Mouse (Mus musculus) c-Kit-negative CD71-positive TER-119-positive erythroid progenitor cells, embryonic 14.5 days (primary cell): ENCODE measurements around the gene Krt13.
A peak's percentile ranks its signal among the peaks of the same experiment; 100 is the strongest.

Source experiments
- DNase-seq: peaks from one replicate; pipeline ENCODE4 v3.0.0-alpha.2; 2013; ENCODE audit warnings: low read depth, low spot score

Krt13 gene

DNA sequence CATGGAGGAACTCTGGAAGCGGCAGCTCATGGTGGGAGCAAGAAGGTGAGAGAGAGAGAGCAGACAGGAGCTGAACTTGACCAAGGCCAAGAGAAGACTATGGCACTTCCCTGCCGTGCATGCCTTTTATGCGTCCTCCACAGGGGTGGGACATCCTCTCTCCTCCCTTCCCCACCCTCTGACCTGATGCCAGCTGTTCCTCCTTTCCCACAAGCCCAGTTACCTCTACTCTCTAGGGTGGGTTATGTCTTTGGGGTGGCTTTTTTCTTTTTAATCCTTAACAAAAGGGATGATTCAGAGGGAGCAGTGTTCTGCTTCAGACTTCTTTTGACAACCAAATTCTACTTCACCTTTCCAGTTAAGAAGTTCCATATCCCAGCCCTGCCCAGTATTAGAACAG, at the start of gene Krt13:
Gene Krt13 (minus strand): TSS at position 101 of the 400 bp plus-strand sequence.
- DNase-seq = no peak

DNA sequence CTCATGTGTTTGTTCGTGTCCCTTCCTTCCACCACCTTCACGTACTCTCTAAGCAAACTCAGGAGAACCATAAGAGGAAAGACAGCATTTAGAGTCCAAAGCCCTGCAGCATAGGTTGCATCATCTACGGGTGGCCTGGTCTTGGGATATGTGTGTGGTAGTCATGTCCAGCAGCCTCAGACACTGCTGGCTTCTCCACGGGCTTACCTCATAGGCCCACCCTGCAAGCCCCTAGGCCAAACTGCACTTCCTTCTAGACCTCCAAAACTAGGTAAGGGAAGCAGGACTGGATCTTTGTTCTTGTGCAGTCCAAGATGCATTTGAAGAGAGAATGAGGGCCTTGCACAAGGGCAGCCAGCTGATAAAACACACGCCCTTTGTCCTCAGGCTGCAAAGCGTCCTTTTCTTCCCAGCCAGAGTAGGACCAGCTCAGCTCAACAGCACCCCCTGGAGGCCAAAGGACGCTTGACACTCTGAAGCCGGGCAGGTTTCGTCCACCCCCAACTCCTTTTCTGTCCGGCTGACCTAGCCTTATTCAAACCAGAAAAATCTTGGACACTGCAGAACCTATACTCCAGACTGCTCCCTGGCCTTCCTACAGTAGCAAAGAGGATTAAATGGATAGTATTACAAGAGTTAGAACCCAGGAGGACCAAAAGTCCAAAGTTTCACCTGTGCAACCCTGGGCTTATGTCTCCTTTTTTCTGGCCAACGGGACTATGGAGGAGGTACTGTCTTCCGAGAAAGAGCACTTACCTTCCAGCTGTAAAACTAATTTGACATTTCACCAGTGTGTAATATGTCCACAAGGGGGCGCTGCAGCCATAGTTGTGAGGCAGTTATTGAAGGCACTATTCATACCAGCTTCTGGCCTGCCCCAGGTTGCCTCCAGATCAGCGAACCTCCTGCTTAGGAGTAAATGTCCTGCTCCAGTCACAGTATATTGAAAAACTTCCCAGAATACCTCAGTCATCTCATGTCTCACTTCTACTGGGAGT, 47.7 kb upstream of the Krt13 start:
- DNase-seq = peak; percentile 42

DNA sequence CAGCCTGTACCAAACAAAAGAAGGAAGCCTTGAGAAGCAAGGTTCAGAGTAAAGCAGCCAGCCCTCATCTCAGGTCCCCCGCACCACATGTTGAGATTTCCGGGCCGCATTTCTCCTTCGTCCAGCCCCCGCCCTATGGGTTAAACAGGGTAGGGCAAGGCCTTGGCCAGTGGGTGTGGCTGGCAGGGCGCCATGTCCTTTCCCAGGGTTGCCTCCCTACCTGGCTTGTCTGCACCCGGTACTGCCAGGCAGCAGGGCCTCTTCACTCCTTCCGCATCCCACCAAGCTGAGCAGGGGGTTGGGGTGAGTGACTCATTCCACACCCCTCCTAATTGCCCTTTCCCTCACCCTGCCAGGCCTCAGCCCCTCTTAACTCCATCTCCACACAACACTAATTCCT, 46.7 kb upstream of the Krt13 start:
- DNase-seq = no peak

DNA sequence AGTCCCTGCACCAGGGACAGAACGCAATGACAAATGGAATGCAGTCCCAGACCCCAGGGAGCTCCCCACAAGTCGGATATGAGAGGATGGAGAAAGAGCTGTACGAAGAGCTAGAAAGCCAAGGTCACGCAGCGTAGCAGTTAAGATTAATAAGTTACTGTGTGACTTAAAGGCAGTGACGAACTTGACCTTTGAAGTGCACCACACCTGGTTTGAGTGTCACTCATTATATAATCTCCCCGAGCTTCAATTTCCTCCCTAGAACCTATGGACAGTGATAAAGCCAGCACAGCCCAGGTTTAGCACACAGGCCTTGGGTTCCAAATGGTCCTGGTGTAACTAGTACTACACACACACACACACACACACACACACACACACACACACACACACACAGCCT, 43.0 kb upstream of the Krt13 start:
- DNase-seq = no peak

DNA sequence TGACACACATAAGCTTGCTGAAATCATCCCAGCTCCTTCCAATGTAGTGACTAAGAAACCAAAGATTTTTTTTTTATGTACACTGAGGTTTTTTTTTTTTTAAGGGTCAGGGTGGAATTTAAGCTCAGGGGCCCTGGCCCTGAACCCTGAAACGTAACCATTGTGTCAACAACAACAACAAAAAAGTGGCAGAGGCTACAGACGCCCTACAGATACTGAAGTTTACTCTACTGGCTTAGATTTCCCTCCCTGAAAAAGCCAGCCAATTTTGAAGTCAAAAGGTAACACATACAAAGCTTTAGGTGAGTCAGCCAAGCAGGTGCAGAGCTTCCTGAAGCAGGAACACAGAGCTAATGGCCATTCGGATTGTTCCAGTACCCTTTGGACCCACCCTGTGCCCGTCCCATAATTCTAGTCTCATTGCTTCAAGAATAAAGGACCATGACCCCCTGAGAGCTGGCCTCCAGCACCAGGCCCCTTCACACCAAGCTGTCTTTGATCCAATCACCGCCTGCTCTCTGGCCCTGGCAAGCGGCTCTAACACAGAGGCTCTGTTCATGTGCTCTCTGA, 36.6 kb upstream of the Krt13 start:
- DNase-seq = no peak

DNA sequence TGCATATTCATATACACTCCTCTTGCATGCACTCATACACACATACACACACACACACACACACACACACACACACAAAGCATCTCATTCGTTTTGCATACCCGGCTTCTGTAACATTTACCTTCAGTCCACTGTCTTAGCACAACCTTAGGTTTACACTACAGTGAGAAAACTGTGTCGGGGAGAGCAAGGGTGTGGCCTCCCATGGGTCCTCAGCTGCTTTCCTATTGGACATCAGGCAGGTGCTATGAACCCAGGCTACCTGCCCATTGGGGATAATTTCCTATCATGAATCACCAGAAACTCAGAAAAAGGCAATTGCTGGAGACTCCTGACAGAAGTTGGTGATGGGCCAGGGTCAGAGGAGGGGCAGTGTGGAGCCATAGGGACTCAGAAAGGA, 36.0 kb upstream of the Krt13 start:
- no peak for DNase-seq

DNA sequence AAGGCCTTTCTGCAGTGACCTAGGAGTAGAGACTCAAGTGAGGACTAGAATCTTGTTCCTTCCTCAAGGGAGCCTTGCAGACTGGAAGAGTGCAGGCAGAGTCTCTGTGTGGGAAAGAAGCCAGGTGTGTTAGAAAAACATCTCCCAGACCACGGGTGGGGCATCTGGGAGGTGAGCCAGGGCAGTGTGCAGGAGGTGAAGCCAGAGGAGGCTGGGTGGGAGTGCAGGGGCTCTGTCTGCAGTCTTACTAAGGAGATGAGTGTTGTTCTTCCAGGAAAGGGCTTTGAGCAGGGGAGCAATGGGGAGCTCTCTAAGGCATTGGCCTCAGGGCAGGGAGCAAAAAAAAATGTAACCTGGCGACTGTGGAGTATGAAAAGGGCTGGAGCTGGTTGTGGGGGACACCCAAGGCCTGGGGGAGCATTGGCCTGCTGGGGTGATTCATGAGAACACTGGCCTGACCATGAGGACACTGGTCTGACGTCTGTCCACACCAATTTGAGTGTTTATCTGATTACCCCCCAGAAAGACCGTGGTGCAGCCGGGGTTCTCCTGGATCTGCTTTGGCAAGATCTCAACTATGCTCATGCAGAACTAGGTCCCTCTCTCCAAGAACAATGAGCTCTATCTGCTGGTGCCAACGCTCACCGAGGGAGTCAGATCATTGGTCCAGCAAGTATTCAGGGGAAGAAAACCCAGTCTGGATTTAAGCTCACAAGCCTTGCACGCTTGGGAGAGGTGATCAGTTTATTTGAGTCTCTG, 34.3 kb upstream of the Krt13 start:
- no peak for DNase-seq

DNA sequence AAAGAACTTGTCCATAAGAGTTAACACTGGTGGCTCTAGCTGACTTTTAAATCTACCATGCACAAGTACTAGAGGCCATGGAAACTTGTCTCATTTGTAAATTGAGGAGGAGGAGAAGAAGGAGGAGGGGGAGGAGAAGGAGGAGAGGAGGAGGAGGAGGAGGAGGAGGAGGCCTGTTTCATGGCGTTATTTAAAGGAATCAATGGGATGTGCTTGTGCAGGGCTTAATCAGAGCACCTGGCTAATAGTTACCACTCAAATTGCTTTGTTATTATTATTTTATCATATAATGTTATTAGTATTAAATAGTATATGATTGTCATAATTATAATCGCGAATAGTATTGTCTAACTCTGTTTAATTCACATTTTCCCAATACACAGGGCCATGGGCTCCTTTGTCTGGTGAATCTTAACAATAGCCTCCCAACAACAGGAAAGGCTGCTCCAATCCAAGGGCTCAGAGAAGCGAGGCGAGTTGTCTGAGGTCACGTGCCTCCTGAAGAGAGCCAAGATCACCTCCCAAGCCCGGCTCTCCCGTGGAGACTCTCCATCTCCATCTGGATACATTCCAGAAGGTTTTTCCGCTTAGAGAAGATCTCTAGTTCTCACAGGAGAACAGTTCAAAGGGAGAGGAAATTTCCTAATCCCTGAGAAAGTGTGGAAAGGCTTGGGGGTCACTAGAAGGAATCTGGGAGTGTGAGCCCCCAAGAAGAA, 27.4 kb upstream of the Krt13 start, which contains the start of gene Krt19:
Gene Krt19 (minus strand): TSS at position 51 of the 716 bp plus-strand sequence.
- no peak for DNase-seq

DNA sequence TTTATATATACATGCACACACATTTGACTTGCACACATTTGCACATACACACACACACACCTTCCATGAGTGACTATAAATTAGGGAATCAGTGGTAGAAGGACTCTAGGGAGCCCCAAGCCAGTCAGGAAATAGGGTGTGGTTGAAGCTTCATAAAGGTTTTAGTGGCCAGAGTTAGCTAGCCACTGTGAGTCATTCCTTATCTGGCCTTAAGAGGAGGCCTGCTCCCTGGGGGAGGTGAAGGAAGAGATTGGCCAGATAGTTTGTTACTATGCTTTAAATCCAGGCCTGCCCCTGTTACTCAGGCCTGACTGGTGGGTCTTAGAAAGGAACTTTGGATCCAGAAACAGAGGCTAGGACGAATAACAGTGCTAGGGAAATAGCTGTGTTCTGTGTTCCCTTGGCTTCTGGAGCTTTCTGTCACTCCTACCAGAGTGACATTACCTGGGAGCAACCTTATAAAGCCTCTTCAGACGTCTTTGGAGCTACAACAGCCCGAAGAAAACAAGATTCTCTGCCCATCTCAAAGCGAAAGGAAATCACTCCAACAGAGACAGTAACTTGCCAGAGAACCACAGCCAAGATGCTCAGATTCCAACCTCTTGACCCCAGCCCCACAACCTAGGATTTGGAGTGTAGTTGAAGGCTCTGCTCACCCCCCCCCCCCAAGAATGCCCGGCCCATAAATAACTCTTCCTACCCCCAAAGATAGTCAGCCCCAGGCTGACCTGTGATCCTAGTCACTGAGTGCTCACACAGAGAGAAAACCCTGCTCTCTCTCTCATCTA, 26.4 kb upstream of the Krt13 start:
- no peak for DNase-seq

DNA sequence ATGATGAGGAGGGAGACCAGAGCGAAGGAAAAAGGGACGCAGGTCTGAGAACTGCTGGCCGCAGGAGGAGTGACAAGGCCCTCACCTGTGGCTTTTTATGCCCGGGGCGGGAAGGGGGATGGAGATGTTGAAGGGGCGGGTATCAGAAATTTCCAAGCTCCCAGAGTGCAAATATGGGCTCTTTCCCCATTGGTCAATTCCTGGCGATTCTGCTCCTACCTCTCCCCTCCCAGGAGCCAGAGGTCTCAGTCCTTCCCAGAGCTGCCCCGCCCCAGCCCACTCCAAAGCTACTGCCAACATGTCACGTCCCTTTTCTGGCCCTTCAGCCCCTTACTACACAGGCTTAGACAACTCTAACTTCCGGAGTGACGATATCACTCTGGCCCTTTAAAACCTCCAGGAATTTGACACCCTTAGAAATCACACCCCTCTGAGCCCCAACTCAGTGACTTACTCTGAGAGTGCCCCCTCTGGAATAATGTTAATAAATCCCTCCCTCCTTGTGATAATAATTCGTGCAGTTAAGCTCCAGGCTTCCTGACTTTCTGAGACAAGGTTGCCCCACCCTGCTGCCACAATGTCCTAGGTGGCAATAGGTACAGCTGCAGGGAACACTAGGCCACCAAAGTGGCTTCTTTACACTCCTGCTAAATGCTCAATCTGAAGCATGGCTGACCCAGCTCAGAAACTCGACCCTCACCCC, 24.6 kb upstream of the Krt13 start:
- no peak for DNase-seq

DNA sequence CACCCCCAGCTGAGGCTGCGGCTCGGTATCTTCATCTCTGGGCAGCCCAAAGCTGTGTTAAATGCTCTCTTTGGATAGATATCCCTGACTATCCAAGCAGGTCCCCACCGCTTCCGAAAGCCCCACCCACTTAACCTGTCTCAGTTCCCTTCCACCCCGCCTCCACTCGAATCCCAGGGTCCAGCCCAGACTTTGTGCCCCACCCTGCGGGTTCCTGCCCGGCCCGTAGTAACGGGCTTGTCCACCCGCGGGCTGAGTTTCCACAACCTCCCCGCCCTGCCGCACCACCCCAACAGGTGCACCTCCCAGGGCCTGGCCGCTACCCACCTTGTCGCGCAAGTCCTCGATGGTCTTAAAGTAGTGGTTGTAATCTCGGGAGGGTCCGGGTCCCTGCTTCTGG, 23.7 kb upstream of the Krt13 start:
- no peak for DNase-seq

DNA sequence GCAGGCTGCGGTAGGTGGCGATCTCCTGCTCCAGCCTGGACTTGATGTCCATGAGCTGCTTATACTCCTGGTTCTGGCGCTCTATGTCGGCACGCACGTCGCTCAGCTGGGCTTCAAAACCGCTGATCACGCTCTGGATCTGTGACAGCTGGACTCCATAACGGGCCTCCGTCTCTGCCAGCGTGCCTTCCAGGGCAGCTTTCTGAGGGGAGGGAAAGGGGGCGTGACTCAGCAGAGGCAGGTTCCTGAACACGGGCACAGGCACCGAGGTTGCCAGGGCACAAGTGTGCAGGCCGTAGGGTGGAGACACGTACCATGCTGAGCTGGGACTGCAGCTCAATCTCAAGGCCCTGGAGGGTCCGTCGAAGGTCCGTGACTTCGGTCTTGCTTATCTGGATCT, 19.6 kb upstream of the Krt13 start:
- no peak for DNase-seq

DNA sequence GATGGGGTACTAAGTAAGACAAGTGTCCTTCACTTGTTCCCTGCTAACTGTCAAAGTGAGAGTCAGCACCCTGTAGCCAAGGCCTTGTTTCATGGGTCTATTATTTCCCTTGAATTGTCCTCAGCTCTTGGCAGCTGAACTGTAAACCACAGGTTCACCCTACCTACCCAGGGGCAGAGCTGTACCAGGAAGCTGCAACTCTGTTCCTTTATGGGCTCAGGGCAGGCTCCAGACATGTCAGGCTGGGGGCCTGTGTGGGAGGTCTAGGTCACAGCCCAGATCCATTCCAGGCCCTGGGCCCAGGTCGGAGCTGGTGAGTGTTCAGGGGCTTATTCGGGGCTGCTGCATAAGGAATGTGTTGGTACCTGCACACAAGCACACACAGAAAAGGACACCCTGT, 18.0 kb upstream of the Krt13 start:
- no peak for DNase-seq

DNA sequence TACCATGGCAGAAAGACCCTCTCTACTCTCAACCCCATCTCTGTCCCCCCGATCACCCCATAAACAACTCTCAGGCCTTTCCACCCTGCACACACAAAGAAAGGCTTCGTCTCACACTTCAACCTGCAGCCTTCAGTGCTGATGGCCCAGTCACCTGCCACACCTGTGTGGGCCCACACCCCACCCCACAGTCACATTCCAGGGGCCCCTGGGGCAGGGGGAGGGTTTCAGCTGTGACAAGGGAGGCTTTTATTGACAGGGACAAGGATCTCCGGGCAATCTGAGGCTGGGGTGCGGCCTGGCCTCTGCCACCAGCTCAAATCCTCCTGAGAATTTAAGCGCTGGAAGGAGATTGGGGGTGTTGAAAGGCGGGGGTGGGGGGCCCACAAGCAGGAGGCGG, 17.4 kb upstream of the Krt13 start:
- DNase-seq = no peak

DNA sequence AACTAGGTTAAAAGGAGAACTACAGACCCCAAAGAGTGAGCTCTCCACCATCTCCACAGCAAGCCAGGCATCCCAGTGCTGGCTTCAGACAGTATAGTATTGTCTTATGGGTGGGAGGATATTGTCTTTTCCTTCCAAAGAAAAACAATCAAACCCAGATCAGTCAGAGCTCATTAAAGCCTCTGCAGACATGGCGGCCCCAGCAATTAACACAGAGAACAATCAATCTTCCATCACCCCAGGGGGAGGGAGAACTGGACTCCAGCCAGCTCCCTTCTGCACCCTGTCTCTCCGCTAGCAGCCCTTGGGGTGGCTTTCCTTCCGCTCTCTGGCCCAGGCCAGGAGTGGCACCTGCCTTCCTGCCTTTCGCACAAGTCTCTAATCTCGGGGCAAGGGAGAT, 16.3 kb upstream of the Krt13 start:
- no peak for DNase-seq

DNA sequence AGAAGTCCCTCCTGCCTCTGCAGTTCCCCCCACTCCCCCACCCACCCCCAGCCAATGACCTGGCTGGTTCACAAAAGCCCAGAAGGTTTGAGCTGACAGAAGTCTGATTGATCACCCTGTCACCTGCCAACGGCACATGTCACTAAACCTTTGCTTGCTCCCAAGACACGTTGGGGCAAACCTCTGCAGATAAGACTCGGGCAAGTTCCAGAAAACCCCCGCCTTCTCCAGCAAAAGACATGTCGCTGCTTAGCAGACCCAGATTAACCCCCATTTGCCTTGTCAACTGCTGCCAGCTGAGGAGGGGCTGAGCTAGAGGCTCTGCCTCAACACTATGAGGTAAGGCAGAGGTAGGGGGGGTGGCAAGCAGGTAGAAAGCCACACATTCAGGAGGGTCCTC, 15.2 kb upstream of the Krt13 start:
- no peak for DNase-seq

DNA sequence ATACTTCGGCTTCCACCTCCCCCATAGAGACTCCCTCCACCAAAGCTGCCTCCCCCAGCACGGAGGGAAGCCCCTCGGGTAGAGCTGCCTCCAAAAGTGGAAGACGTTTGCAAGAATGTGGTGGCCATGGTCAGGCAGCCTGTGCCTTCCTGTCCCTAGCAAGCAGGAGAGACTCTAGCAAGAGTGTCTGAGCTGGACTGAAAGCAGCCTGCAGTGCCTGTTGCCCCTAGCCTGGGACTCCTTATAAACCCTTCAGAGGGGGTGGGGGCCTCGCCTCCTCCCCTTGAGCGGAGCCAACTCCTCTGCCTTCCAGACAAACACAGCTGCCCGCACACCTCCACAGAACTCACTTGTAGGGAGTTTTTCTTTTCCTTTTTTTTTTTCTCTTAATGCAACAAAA, 14.4 kb upstream of the Krt13 start, which contains the start of gene Krt15:
Gene Krt15 (minus strand): TSS at position 198 of the 400 bp plus-strand sequence.
- DNase-seq = no peak

DNA sequence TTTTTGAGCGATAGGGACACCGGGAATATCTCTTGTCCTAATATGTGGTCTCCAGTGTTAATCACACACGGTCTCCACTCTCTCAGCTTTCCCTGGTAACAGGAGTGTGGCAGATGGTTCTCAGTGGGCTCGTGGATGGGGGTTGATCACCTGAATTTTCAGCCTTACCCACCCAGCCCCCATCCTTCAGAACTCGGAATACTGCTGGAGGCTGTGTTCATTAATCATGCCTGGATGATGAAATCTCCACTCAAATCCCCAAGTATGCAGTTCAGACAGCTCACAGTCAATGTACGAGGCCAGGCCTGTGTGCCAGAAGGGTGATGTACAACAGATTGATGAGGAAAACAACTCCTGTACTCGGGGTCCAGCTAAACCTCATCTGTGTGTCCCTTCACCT, 3.5 kb upstream of the Krt13 start:
- DNase-seq = no peak

DNA sequence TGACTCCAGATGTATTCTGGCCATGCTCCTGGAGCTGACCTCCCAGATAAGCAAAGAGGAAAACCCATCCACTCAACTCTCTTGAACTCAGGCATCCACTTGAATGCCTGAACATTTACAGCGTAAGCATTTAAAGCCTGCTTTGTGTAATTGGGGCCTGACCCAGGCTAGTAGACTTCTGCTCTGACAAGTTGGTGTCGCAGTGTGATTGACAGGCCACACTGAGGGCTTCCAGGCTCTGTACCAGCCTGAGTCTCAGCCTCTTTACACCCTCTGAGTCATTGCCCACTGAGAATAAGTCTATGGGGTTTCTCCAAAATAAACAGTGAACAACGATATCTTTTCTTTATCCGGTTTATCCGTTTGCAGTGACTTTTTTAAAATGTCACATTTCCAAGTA, 1.0 kb downstream of the Krt13 start:
- DNase-seq = no peak

DNA sequence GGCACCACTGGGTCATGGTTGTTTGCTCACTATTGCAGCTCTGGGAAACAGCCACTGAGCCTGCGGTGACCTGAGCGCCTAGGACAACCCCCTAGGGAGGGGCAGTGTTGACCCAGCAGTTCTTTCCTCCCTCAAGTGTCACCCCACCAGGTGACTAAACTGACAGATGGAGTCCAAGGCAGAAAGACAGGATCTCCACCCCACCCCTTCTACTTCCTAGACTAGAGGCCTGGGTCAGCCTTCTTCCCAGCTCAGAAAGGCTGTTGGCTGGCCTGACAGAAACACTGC, 7.7 kb downstream of the Krt13 start:
- DNase-seq = no peak
